Mouse (Mus musculus): ENCODE results near the gene Zp1.

Zp1 gene

DNA sequence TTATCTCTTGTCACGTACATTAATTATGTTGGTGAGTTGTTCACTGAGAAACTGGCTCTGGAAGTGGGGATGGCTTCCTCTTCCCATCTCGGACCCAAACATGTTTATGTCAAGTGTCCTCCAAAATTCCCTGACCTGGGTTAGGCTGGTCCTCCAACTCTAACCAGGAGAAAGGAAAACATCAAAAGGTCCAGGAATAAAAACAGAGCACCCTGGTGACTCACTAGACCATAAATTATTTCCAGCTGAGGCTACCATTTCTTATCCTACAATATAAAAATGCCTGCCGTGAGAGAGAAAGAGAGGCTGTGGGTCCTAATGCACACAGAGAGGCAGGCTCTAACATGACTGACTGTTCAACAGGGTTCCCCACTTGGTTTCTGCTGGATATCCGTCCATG lies 3.8 kb upstream of the Zp1 start:
- no peak for DNase-seq (ENCODE audit: low read depth, low spot score)

DNA sequence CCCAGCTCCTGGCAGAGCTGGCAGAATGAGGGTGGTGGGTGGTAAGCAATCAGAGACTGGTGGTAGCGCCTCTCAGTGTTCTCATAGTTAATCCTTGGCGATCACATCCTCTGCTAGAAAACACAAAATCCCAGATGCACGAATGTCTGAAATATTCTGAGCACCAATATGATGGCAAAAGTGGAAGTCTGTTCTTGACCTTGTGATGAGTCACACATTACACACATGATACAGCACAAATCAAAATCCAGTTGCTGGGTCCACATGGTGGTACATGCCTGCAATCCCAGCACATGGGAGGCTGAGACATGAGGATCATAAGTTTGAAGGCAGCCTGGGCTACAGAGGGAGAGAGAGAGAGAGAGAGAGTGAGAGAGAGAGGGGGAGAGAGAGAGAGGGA lies 626 bp upstream of the Zp1 start:
- DNase-seq (ENCODE audit: low read depth, low spot score) = no peak

DNA sequence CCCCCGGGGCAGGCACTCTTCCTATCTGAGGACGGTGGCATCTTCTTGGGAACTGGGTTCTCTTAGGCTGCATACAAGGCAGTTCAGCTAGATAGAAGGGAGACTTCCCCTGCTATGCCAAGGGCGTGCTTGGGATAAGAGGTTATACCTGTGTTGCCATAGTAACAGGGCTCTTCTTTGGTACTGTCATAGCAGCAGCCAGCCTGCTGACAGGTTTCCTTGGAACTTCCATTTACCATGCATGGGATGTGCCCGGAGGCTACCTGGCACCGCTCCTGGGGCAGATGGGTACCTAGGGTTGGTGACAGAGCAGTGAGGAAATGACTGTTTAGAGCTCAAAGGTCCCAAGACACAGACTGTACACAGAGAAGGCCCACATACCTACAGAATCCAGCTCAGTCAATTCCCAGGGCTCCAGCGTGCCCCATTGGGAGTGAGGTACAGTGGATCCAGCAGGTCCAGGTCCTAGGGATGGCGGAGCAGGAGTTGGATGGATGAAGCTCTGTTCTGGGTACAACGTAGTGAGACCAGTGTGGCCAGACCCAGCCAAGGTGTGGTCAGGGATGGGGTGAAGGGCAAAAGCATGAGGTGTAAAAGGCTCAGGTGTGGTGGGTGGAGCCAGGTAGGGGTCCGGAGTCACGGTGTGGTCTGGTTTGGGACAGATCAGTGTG lies 2.0 kb downstream of the Zp1 start:
- DNase-seq (ENCODE audit: low read depth, low spot score) = no peak

DNA sequence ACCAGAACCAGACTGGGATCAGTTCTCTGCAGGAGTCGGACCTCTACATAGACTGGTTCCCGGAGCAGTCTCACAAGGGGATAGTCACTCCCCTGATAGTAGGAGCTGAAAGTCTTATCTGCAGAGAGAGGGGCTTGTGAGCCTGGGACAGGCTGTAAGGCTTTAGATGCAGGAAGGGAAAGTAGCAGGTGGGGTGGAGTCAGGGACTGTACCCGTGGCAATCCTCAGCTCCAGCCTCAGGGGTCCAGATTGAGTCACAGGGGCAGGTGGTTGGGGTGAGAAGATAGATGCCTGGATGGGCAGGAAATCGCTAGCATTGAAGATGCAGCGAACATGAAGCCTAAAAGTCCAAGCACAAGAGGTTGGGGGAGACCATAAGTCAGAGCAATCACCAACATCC lies 3.9 kb downstream of the Zp1 start:
- no peak for DNase-seq (ENCODE audit: low read depth, low spot score)

DNA sequence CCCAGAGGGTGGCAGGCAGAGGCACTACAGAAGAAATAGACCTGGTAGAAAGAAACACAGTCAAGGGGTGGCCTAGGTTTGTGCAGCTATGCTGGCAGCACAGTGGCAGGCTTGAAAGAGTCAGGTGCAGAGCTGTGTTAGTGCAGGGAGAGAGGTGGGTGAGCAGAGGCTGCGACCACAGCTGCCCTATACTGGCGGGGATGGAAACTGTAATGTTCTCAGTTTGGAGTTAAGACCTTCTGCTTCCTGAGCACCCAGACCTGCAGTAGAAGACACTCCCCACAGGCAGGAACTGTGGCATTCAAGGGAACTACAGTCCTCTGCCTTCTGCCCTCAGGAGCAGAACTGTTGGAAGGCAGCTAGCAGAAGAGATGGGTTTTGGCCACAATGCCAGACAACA lies 5.6 kb downstream of the Zp1 start:
- no peak for DNase-seq (ENCODE audit: low read depth, low spot score)

DNA sequence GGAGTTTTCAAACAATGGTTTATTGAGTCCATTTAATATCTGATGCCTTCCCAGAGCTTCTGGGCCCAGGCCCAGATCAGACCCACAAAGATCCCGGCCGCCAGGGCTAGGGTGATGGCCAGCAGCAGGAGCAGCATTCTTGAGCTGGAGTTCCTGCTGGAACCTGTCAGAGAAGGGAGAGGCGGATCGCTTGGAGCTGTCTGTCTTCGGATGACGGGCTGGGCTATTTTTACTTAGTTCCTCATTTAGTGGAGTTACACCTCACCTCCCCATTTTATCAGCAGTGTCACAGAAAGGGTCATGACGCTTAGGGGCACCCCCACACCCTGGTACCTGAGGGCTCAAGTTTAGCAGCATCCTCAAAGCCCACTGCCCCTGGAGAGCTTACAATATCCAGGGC lies 6.1 kb downstream of the Zp1 start:
- DNase-seq (ENCODE audit: low read depth, low spot score) = peak; percentile 40

GRCm38 (mm10) chr19:10909087-10909721 lies 11.2 kb downstream of the Zp1 start:
- DNase-seq (ENCODE audit: low read depth, low spot score) = no peak

DNA sequence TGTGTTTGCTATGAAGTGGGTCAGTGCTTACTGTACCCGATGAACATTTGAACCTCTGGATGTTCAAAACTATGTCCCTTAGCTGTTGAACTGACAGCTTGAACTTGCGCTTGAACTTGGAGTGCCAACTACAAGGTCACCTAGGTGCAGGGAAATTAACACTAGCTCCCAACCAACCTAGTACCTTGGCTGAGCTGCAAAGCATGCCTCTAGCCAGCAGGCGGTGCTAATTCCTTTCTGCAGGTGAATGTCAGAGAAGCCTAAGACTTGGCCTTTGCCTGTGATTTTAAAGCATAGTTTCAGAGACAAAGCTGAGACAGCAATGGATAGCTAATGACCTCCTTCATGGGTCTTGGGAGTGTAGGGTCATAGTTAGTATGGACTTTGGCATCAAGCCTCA lies 12.5 kb downstream of the Zp1 start:
- peak; percentile 59 for DNase-seq (ENCODE audit: low read depth, low spot score)

DNA sequence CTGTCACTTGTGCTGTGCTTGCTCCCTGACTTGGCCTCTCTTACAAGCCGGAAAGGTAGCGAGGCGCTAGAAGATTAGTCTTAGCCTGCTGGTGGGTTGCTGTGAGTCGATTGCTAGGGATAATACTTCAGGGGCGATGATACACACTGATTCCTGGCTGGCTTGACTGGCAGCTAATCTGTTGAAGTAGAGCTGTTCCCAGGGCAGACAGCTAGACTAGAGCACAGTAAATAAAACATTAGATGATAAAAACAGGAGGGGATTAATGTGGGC lies 14.8 kb downstream of the Zp1 start:
- no peak for DNase-seq (ENCODE audit: low read depth, low spot score)

DNA sequence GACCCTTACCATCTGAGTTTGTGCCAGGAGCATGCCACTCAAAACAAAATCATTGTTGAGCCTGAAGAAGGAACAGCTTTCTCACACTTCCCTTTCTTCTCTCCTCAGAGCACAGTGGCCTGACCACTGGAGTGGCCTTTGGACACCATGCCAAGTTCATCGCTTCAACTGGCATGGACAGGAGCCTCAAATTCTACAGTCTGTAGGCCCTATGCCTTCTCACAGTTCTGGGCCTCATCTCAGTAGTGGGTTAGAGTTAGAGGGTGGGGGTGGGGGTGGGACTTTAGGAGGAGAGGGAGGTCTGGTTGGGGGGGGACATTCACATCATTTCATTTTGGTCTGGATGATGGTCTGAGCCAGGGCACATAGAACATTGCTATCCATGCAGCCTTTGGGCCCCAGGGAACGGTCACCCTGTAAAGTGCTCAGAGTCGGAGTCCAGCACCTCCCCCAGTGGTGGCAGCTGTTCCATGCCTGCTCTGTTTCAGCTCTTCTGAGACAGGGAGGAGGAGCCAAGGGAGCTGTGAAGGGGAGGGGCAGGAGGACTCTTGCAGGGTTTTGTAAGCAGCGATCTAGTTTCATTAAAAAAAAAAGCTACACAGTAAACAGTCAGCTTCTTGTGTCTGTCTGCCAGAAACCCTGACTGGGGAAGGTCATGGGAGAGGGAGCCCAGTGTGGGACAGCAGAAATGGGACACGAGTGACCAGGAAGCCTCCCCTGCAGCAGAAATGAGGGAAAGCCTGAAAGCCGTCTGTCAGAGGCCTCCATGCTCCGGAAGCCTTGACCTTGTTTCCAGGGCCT lies 15.3 kb downstream of the Zp1 start:
- peak; percentile 86 for DNase-seq (ENCODE audit: low read depth, low spot score)

DNA sequence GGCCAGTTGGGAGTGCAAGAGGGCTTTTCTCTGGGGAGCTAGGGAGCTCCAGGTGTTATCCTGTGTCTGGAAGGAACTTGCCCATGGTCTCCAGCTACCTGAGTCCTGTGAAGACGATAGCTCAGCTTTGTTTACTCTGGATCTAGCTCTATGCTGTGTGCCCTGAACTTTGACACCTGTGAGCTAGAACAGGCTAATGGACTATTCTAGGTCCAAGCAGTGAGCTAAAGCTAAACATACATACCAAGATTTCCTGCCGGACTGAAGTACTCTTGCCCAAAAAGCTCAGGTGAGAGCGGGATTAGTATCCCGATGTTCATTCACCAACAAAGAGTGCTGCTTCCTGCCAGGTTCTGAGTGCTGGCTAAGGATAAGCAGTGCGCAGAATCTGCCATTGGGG lies 15.9 kb downstream of the Zp1 start:
- DNase-seq (ENCODE audit: low read depth, low spot score) = no peak

DNA sequence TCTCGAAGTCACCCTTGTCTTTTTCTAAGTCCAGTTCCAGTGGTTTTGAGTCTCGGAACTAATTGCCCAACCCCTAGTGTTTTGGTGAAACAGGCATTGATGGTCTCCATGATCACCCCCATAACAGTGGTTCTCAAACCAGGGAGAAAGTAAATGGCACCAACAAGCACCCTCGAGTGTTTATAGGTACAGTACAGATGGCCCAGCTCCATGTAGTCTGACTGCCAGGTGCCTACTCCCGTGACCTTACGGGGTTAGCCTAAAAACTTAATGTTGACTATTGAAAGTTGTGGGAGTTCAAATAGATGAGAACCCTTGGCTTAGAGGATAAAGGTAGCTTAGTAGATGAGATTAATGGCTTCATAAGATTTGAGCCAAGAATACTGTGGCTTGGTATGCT lies 19.4 kb downstream of the Zp1 start:
- DNase-seq (ENCODE audit: low read depth, low spot score) = no peak

DNA sequence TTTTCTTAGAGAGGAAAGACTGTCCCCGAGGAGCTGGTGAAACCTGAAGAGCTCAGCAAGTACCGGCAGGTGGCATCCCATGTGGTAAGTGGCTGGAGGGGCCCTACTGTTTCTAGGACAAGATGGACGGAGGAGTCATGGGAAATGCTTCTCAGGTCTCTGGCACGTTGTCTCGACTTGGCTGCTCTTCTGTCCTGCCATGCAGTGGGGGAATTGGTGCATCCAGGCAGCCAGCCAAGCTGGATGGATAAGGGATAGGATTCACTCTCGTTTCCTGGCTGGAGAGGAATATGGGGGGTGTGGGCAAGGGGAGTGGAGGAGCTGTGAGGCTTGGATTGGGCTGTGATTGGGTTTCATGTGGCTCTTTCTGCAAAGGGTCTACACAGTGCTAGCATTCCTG lies 20.1 kb downstream of the Zp1 start:
- DNase-seq (ENCODE audit: low read depth, low spot score) = peak; percentile 87

GRCm38 (mm10) chr19:10897491-10897890 lies 22.9 kb downstream of the Zp1 start:
- DNase-seq (ENCODE audit: low read depth, low spot score) = no peak

DNA sequence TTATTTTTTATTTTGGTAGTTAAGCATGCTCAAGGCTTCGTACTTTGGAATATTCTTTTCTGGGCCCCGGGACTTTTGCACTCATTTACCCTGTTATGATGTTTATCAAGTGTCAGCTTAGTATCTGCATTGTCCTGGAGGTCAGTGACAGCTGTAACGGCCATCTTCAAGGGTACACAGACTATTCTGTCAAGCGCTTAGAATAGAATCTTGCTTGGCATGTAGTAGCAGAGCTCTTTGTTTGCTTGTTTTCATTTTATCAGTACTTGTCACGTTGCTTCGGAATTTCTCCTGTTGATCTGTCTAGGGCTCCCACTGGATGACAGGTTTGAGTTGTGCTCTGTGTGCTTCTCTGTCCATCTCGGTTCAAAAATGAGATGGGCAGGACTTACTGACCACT lies 23.6 kb downstream of the Zp1 start:
- no peak for DNase-seq (ENCODE audit: low read depth, low spot score)

- no peak for DNase-seq (ENCODE audit: low read depth, low spot score)
These were observed 24.7 kb downstream of the Zp1 start for GRCm38 (mm10) chr19:10895708-10896107.

DNA sequence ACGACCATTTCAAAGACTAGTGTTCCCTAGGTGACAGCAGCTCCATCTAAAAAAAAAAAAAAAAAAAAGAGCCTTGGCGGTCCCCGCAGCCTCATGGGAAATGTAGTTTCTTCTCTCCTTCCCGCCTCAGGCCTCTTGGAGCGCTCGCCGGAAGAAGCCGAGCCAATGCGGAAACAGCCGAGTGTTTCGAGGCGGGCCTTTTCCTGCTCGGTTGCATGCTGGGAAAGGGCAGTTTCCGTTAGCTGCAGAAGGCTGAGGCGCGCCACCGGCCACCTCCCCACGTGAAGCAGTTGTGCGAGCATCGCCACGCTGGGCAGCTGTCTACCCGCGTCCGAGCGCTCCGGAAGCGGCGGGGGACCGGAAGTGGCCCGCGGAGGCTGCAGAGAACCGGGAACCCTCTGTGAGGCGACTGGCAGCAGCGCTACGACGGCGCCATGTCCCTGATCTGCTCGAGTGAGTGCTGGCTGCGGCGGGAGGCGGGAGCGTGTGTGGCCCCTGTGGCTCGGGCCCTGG lies 25.4 kb downstream of the Zp1 start, which contains the start of gene Prpf19:
Gene Prpf19, plus strand, starts transcription at position 216 of the 513 bp plus-strand sequence.
- peak; percentile 98 for DNase-seq (ENCODE audit: low read depth, low spot score)

- DNase-seq (ENCODE audit: low read depth, low spot score) = no peak
These were observed 28.2 kb downstream of the Zp1 start for GRCm38 (mm10) chr19:10892201-10892600.

- DNase-seq (ENCODE audit: low read depth, low spot score) = peak; percentile 98
These were observed 38.8 kb downstream of the Zp1 start, which contains the start of gene Tmem109 for GRCm38 (mm10) chr19:10881426-10882154. Gene Tmem109, minus strand, starts transcription at chr19:10882001.

- peak; percentile 90 for DNase-seq (ENCODE audit: low read depth, low spot score)
These were observed 39.4 kb downstream of the Zp1 start for GRCm38 (mm10) chr19:10880975-10881425.

DNA sequence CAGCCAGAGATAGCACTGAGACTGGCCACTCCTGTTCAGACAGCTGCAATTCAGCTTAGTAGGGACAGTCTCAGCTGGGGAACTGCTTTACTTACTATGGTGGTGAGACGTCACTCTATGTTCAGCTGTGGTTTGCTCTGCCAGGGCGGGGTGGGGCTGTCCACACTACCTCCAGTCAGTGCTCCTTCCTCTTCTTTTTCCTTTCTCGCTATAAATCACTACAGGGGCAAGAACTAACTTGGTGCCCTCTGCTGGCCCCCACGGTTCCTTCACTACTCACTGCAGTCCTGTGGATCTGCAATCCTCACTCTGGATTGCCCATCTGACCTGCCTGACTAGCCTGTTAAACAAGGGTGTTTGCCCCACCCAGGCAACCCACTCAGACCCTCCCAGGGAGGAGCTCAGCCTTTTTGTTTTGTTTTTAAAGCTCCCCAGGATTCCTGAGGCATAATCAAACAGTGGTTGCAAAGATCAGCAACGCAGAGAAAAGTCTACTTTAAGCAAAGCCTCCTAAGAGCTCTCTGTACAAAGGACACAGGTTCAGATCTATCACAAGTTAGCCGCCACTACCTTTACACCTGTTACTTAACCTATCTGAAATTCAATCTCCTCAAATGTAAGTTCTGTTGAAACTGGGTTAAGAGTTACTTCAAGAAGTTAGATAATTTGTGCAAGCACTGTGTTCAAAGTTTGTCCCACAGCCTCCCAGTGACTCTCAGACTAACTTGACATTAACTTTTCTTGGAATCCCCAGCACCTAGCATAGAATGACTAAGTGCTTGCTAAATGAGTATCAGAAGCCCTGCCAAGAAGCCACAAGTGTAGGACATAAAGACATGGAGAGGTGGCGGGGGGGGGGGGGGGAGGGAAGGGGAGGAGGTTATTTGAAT lies 40.1 kb downstream of the Zp1 start:
- DNase-seq (ENCODE audit: low read depth, low spot score) = peak; percentile 87

Measured in skeletal muscle tissue, adult 2 months (tissue).